Mouse (Mus musculus): Measurements from ENCODE around the gene Ndufb7.

The Ndufb7 gene

DNA sequence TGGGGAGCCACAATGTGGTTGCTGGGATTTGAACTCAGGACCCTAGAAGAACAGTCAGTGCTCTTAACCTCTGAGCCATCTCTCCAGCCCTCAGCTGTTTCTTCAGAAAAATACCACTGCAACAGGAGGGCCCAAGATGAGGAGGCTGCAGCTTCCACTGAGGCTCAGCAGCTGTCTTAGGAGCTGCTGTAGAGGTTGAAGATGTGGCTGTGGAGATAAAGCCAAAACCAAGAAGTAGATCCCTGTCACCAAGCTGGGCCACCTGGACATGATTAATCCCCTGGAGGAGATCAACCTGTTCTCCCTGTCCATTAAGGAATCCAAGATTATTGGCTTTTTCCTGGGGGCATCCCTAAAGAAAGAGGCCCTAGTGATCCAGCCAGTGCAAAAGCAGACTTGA, 33.3 kb downstream of the Ndufb7 start:
- no peak for DNase-seq (ENCODE audit: extremely low read depth, insufficient read length, low spot score)

DNA sequence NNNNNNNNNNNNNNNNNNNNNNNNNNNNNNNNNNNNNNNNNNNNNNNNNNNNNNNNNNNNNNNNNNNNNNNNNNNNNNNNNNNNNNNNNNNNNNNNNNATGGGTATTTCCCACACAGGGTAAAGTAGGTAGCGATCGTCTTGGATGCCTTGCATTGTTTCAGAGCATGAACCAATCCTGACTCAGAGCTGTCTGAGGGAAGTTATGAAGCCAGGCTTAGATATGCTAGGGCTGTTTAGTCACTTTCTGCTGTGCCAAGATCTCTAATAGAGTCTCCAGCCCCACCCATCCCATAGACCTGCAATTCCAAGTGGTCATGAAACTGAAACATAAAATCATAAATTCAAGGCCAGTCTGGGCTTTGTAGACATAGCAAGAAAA, 36.2 kb downstream of the Ndufb7 start:
- DNase-seq (ENCODE audit: extremely low read depth, insufficient read length, low spot score): peak; percentile 39

DNA sequence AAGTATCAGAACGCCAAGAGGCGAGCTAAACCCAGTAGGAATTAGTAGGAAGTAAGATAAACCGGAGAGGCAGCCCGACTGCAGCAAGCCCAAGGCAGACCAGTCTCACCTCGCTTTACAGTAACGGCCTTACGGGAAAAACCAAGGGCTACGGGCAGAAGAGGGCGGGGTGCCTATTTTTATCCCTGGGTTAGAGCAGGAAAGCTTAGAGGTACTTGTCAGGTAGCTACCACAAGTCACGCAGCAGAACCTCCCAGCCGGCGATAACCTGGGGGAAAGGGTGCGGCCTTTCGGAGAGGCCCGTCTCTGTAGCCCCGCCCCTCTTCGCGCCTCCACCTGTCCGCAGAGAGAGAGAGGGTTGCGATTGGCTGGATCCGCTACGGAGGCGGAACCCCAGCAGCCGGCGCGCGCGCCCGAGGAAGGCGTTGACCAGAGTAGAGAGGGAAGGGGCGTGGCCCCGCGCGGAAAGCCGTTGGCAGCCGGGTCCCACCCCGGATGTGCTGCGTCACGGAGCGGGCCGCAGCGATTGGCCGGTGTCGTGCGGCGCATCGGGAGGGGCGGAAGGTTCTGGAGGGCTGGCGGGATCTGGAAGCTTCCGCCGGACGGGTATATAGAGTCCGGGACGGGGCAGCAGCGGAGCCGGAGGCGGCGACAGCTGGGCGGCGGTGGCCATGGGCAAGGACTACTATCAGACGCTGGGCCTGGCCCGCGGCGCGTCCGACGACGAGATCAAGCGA, 41.4 kb downstream of the Ndufb7 start, which contains the start of the genes Tecr and Dnajb1:
TSS of gene Tecr (minus strand) at position 311 of the 737 bp plus-strand sequence.
TSS of gene Dnajb1 (plus strand) at position 533 of the 737 bp plus-strand sequence.
- peak; percentile 99 for DNase-seq (ENCODE audit: extremely low read depth, insufficient read length, low spot score)

DNA sequence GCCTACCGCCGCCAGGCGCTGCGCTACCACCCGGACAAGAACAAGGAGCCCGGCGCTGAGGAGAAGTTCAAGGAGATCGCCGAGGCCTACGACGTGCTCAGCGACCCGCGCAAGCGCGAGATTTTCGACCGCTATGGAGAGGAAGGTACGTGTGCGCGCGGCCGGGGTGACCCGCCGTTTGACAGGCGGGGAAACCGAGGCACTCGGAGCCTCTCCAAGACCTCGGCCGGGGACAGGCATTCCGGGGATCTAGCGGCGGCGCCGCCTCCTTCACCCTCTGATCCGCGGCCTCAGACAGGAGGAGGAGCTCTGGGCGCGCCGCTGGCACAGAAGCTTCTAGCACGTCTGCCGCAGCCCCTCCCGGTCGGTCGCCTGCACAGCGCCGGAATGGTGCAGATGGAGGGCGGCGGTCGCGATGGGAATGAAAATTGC, 41.9 kb downstream of the Ndufb7 start:
- no peak for DNase-seq (ENCODE audit: extremely low read depth, insufficient read length, low spot score)

DNA sequence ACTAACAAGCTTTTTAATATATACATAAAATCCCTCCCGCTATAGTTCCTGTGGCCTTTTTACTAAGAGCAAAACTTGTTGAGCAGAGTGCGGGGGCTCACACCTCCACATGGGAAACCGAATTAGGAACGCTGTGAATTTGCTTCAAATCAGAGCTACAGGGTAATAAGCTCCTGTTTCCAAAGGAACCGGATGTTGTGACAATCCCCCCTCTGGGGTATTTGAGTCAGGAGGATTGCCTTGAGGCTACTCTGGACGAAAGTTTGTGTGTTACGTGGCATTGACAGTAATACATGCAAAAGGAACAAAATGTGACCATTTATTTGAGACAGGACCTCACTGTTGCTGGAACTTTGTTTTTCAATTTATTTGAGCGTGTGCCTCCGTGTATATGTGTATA, 42.6 kb downstream of the Ndufb7 start:
- no peak for DNase-seq (ENCODE audit: extremely low read depth, insufficient read length, low spot score)

DNA sequence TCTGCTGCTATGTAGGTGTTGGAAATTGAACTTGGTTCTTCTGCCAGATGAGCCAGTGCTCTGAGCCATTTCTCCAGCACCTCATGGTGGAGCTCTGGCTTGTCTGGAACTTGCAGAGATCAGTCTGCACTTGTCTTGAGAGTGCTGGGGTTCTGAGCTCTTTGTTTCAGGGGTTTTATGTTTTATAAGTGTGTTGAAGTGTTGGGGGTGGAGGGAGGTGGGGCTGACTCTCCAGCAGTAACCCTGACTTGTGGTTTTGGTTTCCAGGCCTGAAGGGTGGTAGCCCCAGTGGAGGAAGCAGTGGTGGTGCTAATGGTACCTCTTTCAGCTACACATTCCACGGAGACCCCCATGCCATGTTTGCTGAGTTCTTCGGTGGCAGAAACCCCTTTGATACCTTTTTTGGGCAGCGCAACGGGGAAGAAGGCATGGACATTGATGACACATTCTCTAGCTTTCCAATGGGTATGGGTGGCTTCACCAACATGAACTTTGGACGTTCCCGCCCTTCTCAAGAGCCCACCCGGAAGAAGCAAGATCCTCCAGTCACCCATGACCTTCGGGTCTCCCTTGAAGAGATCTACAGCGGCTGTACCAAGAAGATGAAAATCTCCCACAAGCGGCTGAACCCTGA, 43.2 kb downstream of the Ndufb7 start:
- no peak for DNase-seq (ENCODE audit: extremely low read depth, insufficient read length, low spot score)

DNA sequence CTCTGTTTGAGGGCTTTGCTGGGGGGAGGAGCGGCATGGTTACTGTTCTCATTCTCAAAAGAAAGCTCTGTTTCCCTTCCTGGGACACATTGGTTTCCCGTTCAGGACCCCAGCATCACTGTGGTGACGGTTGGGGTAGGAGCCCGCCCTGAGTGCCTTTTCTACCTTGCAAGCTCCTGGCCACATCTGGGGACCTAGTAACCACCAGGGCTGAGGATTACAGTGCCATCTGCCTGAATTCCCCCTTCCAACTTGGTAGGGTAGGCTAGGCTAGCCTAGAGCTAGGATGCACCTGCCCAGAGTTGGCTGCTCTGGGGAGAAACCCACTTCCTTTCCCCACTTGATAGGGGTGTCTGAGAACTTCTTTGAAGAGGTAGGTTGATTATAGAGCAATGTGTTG, 45.5 kb downstream of the Ndufb7 start:
- DNase-seq (ENCODE audit: extremely low read depth, insufficient read length, low spot score): no peak

DNA sequence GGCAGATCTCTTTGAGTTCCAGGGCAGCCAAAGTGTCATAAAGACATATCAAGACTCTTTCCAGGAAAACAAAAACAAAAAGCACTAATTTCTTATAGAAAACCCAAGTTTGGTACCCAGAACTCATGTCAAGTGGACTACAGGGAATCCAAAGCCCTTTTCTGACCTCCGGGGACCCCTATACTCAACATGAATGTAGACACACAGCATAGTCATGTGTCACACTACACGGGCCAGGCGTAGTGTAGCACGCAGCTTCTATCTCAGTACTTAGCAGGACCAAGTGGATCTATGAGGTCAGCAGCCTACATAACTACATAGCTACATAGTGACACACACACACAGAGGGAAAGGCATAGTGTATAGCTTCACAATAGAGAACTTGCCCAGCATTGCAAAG, 47.2 kb downstream of the Ndufb7 start:
- DNase-seq (ENCODE audit: extremely low read depth, insufficient read length, low spot score): no peak

DNA sequence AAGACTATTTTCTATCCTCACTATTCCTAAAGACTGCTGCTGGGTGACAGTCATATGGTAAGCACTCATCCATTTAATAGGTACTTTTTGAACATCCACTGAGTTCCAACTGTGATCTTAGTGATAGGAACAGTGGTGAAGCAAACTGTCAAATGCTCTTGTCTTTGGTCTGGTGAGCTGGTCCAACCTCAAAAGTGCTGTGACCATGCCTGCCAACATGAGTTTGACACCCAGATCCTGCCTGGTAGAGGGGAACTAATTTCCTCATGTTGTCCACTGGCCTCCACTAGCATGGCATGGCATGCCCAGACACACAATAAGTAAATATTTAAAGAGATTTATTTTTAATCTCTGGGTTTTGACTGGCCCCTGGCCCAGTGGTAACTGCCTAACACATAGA, 50.2 kb downstream of the Ndufb7 start:
- no peak for DNase-seq (ENCODE audit: extremely low read depth, insufficient read length, low spot score)

DNA sequence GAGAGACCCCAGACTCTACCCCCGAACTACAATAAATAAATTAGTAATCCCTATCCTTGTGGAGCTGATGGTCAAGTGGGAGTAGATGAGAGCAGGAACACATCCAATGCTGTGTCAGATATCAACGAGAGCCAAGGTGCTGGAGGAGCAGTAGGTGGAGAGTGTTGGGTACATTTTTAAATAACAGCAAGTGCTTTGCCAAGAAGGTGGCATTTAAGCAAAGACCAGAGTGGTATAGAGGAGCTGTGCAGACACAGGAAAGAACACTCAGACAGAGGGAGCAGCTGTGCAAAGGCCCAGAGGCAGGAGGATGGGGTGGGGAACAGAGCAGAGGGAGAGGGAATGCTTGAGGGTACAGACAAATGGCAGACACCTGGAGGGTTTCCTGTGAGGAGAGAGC, 50.6 kb downstream of the Ndufb7 start:
- no peak for DNase-seq (ENCODE audit: extremely low read depth, insufficient read length, low spot score)

DNA sequence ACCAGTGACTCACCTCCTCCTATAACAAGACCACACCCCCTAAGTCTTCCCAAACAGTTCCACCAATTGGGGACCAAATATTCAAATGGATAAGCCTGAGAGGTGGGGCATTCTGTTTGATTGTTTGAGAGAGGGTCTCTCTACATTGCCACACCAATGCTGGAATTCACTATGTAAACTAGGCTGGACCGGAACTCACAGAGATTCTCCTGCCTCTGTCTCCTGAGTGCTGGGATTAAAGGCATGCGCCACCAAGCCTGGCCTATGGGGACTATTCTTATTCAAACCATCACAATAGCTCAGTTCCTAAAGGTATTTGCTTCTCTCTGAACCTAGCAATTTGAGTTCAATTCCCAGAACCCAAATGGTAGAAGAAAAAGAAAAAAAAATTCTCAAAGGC, 52.1 kb downstream of the Ndufb7 start:
- DNase-seq (ENCODE audit: extremely low read depth, insufficient read length, low spot score): no peak

DNA sequence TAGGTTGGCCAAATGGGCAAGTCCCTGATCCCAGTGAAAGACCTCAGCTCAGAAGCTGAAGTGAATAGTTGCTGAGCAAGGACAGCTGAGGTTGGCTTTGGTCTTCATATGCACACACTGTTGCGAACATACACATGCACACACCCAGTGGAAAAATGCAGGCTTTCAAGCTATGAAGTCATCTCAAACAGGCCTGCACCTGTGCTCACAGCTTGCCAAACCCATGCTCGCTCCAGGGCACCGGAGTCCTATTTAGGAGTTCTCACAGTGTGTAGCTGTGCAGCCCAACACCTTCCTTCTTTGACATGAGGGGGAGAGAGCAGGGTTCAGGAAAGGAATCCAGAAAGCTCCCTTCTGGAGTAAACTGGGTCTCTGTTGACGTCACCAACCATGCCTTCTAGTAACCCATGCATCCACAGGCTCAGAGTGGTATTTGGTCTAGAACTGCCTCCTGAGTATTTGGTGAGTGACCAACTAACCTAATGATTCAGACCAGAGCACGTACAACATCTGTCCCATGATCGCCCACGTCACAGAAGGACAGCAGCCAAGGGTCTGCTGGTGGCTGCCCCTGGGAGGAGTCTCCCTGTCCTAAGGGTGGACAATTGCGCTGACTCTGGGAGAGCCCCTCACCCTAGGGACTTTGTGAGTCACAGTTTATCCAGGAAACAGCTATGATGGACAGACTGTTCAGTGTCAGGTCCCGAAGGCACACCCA, 53.3 kb downstream of the Ndufb7 start:
- DNase-seq (ENCODE audit: extremely low read depth, insufficient read length, low spot score): peak; percentile 55
